Mouse (Mus musculus): ENCODE measurements at regions not wholly inside any gene's neighbourhood (a gene's known extent, or its start where the extent isn't known, plus 50 kb on each side); places are given as distances from the start of the nearest gene placed in this dataset.

- H3K9me3 ChIP-seq (ENCODE audit: control insufficient read depth, low read length): no peaks in the 10 kb centered on the region
- no peaks in the 10 kb centered on the region for H3K4me1 ChIP-seq (replicated peaks; ENCODE audit: control insufficient read depth, insufficient read depth, low read length)
- no peak overlapping the region for H3K9ac ChIP-seq (replicated peaks; ENCODE audit: low read depth, low read length)
- no peak overlapping the region for H3K4me2 ChIP-seq (ENCODE audit: low read length)
- whole genome bisulfite sequencing: 53% methylated on average over 8 of the region's 8 CpGs
- H3K27me3 ChIP-seq (replicated peaks; ENCODE audit: control insufficient read depth, insufficient read depth, low read length): no peaks in the 10 kb centered on the region
- H3K36me3 ChIP-seq (ENCODE audit: control insufficient read depth, insufficient read depth): no peaks in the 10 kb centered on the region
- no peak overlapping the region for H3K27ac ChIP-seq (ENCODE audit: low read length)
- no peak for ATAC-seq
- no peak overlapping the region for H3K4me3 ChIP-seq (replicated peaks; ENCODE audit: low read length)
Measured at GRCm38 (mm10) chr13:107398621-107399363, 376.9 kb upstream of the Kif2a start.

- Histone ChIP-seq H3K9ac (replicated peaks; ENCODE audit: low read depth, low read length) (no peak overlapping the region), H3K4me1 (replicated peaks; ENCODE audit: control insufficient read depth, insufficient read depth, low read length) (no peaks in the 10 kb centered on the region), H3K27ac (ENCODE audit: low read length) (no peak overlapping the region), H3K27me3 (replicated peaks; ENCODE audit: control insufficient read depth, insufficient read depth, low read length) (no peaks in the 10 kb centered on the region), H3K9me3 (ENCODE audit: control insufficient read depth, low read length) (no peaks in the 10 kb centered on the region), H3K4me2 (ENCODE audit: low read length) (no peak overlapping the region), H3K4me3 (replicated peaks; ENCODE audit: low read length) (no peak overlapping the region), H3K36me3 (ENCODE audit: control insufficient read depth, insufficient read depth) (no peaks in the 10 kb centered on the region)
- no peak for ATAC-seq
- 85% methylated on average over 2 of the region's 2 CpGs for WGBS
Measured at GRCm38 (mm10) chr13:107396036-107396435, 374.1 kb upstream of the Kif2a start.

- Histone ChIP-seq H3K36me3 (ENCODE audit: control insufficient read depth, insufficient read depth) (no peaks in the 10 kb centered on the region), H3K4me2 (ENCODE audit: low read length) (no peak overlapping the region), H3K9me3 (ENCODE audit: control insufficient read depth, low read length) (no peaks in the 10 kb centered on the region), H3K27me3 (replicated peaks; ENCODE audit: control insufficient read depth, insufficient read depth, low read length) (no peaks in the 10 kb centered on the region), H3K4me1 (replicated peaks; ENCODE audit: control insufficient read depth, insufficient read depth, low read length) (no peaks in the 10 kb centered on the region), H3K9ac (replicated peaks; ENCODE audit: low read depth, low read length) (no peak overlapping the region), H3K4me3 (replicated peaks; ENCODE audit: low read length) (no peak overlapping the region), H3K27ac (ENCODE audit: low read length) (no peak overlapping the region)
- no peak for ATAC-seq
- 85% methylated on average over 1 of the region's 1 CpGs for WGBS
Measured at GRCm38 (mm10) chr13:107394451-107394850, 372.5 kb upstream of the Kif2a start.

GRCm38 (mm10) chr13:107389535-107390150 is 367.7 kb upstream of the Kif2a start:
- ATAC-seq: no peak
- no peak overlapping the region for H3K4me3 ChIP-seq (replicated peaks; ENCODE audit: low read length)

GRCm38 (mm10) chr13:107389074-107389473 is 367.1 kb upstream of the Kif2a start:
- 85% methylated on average over 3 of the region's 3 CpGs for WGBS
- Histone ChIP-seq H3K4me2 (ENCODE audit: low read length) (no peak overlapping the region), H3K27ac (ENCODE audit: low read length) (no peak overlapping the region), H3K4me3 (replicated peaks; ENCODE audit: low read length) (no peak overlapping the region), H3K27me3 (replicated peaks; ENCODE audit: control insufficient read depth, insufficient read depth, low read length) (no peaks in the 10 kb centered on the region), H3K4me1 (replicated peaks; ENCODE audit: control insufficient read depth, insufficient read depth, low read length) (no peaks in the 10 kb centered on the region), H3K9ac (replicated peaks; ENCODE audit: low read depth, low read length) (no peak overlapping the region), H3K36me3 (ENCODE audit: control insufficient read depth, insufficient read depth) (no peaks in the 10 kb centered on the region), H3K9me3 (ENCODE audit: control insufficient read depth, low read length) (no peaks in the 10 kb centered on the region)
- no peak for ATAC-seq

More at GRCm38 (mm10) chr13:107389535-107390150, 367.7 kb upstream of the Kif2a start:
- H3K9ac ChIP-seq (replicated peaks; ENCODE audit: low read depth, low read length): no peak overlapping the region
- 97% methylated on average over 4 of the region's 4 CpGs for WGBS
- H3K36me3 ChIP-seq (ENCODE audit: control insufficient read depth, insufficient read depth): no peaks in the 10 kb centered on the region
- no peak overlapping the region for H3K4me2 ChIP-seq (ENCODE audit: low read length)
- no peaks in the 10 kb centered on the region for H3K9me3 ChIP-seq (ENCODE audit: control insufficient read depth, low read length)
- no peaks in the 10 kb centered on the region for H3K27me3 ChIP-seq (replicated peaks; ENCODE audit: control insufficient read depth, insufficient read depth, low read length)
- H3K27ac ChIP-seq (ENCODE audit: low read length): no peak overlapping the region
- H3K4me1 ChIP-seq (replicated peaks; ENCODE audit: control insufficient read depth, insufficient read depth, low read length): no peaks in the 10 kb centered on the region

- no peak for ATAC-seq
- no peaks in the 10 kb centered on the region for H3K4me1 ChIP-seq (replicated peaks; ENCODE audit: control insufficient read depth, insufficient read depth, low read length)
- no peaks in the 10 kb centered on the region for H3K9me3 ChIP-seq (ENCODE audit: control insufficient read depth, low read length)
- no peak overlapping the region for H3K27ac ChIP-seq (ENCODE audit: low read length)
- H3K9ac ChIP-seq (replicated peaks; ENCODE audit: low read depth, low read length): no peak overlapping the region
- H3K4me2 ChIP-seq (ENCODE audit: low read length): no peak overlapping the region
- no peak overlapping the region for H3K4me3 ChIP-seq (replicated peaks; ENCODE audit: low read length)
- no peaks in the 10 kb centered on the region for H3K27me3 ChIP-seq (replicated peaks; ENCODE audit: control insufficient read depth, insufficient read depth, low read length)
- no peaks in the 10 kb centered on the region for H3K36me3 ChIP-seq (ENCODE audit: control insufficient read depth, insufficient read depth)
- WGBS: 57% methylated on average over 1 of the region's 1 CpGs
Measured at GRCm38 (mm10) chr13:107378076-107378475, 356.1 kb upstream of the Kif2a start.

GRCm38 (mm10) chr13:107372666-107373065 is 350.7 kb upstream of the Kif2a start:
- ATAC-seq: no peak
- no peaks in the 10 kb centered on the region for H3K4me1 ChIP-seq (replicated peaks; ENCODE audit: control insufficient read depth, insufficient read depth, low read length)
- H3K27me3 ChIP-seq (replicated peaks; ENCODE audit: control insufficient read depth, insufficient read depth, low read length): no peaks in the 10 kb centered on the region
- no peak overlapping the region for H3K4me3 ChIP-seq (replicated peaks; ENCODE audit: low read length)
- H3K9me3 ChIP-seq (ENCODE audit: control insufficient read depth, low read length): no peaks in the 10 kb centered on the region
- no peaks in the 10 kb centered on the region for H3K36me3 ChIP-seq (ENCODE audit: control insufficient read depth, insufficient read depth)
- WGBS: 86% methylated on average over 3 of the region's 3 CpGs
- H3K4me2 ChIP-seq (ENCODE audit: low read length): no peak overlapping the region
- no peak overlapping the region for H3K27ac ChIP-seq (ENCODE audit: low read length)
- no peak overlapping the region for H3K9ac ChIP-seq (replicated peaks; ENCODE audit: low read depth, low read length)

- H3K4me2 ChIP-seq (ENCODE audit: low read length): no peak overlapping the region
- no peak overlapping the region for H3K27ac ChIP-seq (ENCODE audit: low read length)
- no peak overlapping the region for H3K4me3 ChIP-seq (replicated peaks; ENCODE audit: low read length)
- no peak overlapping the region for H3K9ac ChIP-seq (replicated peaks; ENCODE audit: low read depth, low read length)
- ATAC-seq: no peak
- no peaks in the 10 kb centered on the region for H3K9me3 ChIP-seq (ENCODE audit: control insufficient read depth, low read length)
- H3K4me1 ChIP-seq (replicated peaks; ENCODE audit: control insufficient read depth, insufficient read depth, low read length): no peaks in the 10 kb centered on the region
- no peaks in the 10 kb centered on the region for H3K36me3 ChIP-seq (ENCODE audit: control insufficient read depth, insufficient read depth)
- 40% methylated on average over 17 of the region's 17 CpGs for WGBS
- H3K27me3 ChIP-seq (replicated peaks; ENCODE audit: control insufficient read depth, insufficient read depth, low read length): no peaks in the 10 kb centered on the region
Measured at GRCm38 (mm10) chr13:107371616-107372582, 350.0 kb upstream of the Kif2a start.

- Histone ChIP-seq H3K9ac (replicated peaks; ENCODE audit: low read depth, low read length) (no peak overlapping the region), H3K9me3 (ENCODE audit: control insufficient read depth, low read length) (no peaks in the 10 kb centered on the region), H3K27me3 (replicated peaks; ENCODE audit: control insufficient read depth, insufficient read depth, low read length) (no peaks in the 10 kb centered on the region), H3K36me3 (ENCODE audit: control insufficient read depth, insufficient read depth) (no peaks in the 10 kb centered on the region), H3K4me3 (replicated peaks; ENCODE audit: low read length) (no peak overlapping the region), H3K4me1 (replicated peaks; ENCODE audit: control insufficient read depth, insufficient read depth, low read length) (no peaks in the 10 kb centered on the region), H3K27ac (ENCODE audit: low read length) (no peak overlapping the region), H3K4me2 (ENCODE audit: low read length) (no peak overlapping the region)
- no peak for ATAC-seq
- 92% methylated on average over 9 of the region's 9 CpGs for WGBS
Measured at GRCm38 (mm10) chr13:107367639-107368038, 345.7 kb upstream of the Kif2a start.
